8 mouse cellular contexts compared by ENCODE assay signal in the genomic region with DNA sequence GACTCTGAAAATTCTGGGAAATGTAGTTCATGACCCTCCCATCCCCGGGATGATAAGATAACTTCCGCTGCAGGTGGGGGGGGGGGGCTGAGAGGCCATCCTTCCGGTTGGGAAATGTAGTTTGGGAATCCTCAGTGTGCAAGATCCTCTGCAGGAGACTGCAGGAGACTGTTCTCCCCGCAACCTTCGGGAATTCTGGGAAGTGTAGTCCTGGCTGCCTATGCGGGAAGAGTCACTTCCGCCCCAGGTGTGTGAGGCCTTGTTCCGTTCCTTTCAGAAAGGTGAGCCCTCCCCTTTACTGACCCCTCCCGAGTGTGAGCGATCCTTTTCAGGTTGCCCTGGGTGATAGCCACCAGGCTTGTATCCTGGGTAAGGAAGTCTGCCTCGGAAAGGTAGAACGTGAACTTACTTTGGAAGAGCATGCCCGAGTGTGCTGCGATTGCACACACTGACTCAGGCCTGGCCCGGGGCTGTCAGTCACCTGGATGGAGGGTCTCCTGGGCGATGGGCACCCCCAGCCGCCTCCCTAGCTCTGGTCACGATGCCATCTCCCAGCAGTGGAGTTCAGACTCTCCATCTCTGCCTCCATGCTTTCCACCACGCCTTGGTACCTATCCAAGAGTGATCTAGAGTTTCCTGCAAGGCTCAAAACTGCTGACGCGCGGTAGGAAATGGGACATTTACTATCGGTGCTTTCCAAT. TPM values are rescaled to one million over a fixed set of nuclear protein-coding genes. Genes with fewer than 3 reads are reported as not detected.
A peak's percentile ranks its signal among the peaks of the same experiment; 100 is the strongest.
DNase-seq lines count a peak whose midpoint lies in the region; ATAC-seq lines count a peak whose summit lies in the region.

A gene (plus strand): TSS at position 159 of the 701 bp plus-strand sequence.

- no peaks in the 10 kb centered on the region for H3K4me1 ChIP-seq in embryonic facial prominence, embryonic 11.5 days (ENCODE audit: control insufficient read depth, insufficient read depth, low read length)

- peak; percentile 95 for ATAC-seq in embryonic facial prominence, embryonic 11.5 days (replicated peaks; ENCODE audit: insufficient number of reproducible peaks, low FRiP score, low TSS enrichment, low read depth)
- ATAC-seq in granulocyte monocyte progenitor cell, adult 5-6 weeks (replicated peaks; ENCODE audit: poor library complexity, severe bottlenecking), result peak; percentile 48
- no peak for ATAC-seq in activated CD4-positive, CD25-positive, alpha-beta regulatory T cell, adult 4 months

- intact Hi-C loops in left cerebral cortex, postnatal 25 days (cut with DNase I), result loop anchor here (1.0 kb wide), 3 partner anchors 22 to 204 kb away; a partner anchor contains a TSS

- WGBS in embryonic facial prominence, embryonic 11.5 days, result 1% methylated on average over 23 of the region's 23 CpGs

- H3K9me3 ChIP-seq in embryonic facial prominence, embryonic 11.5 days (replicated peaks; ENCODE audit: control insufficient read depth, low read length), result no peaks in the 10 kb centered on the region; the same call in 1 of the 2 replicates

- H3K9ac ChIP-seq in embryonic facial prominence, embryonic 11.5 days (replicated peaks; ENCODE audit: low read length), result peak within 1 kb of the TSS; percentile 75

- DNase-seq in adrenal gland, postnatal 36 days, result peak; percentile 85 to 86
- peak; percentile 94 for DNase-seq in embryonic facial prominence, embryonic 11.5 days (ENCODE audit: low spot score)
- DNase-seq in kidney, adult 11 months, result peak; percentile 90
- DNase-seq in left cerebral cortex, postnatal 25 days (ENCODE audit: low spot score in 2 of 2), result peak; percentile 84 to 94
- peak; percentile 90 for DNase-seq in mesoderm, embryonic 11.5 days (ENCODE audit: low read depth, low spot score)
- peak; percentile 89 for DNase-seq in skeletal muscle tissue, adult 2 months (ENCODE audit: low read depth, low spot score)

- peak within 1 kb of the TSS; percentile 75 for H3K4me2 ChIP-seq in embryonic facial prominence, embryonic 11.5 days (ENCODE audit: low read depth, low read length)

- H3K36me3 ChIP-seq in embryonic facial prominence, embryonic 11.5 days (replicated peaks; ENCODE audit: control insufficient read depth, insufficient read depth, low read depth, low read length), result peaks cover 4% of the 10 kb centered on the region

- H3K27me3 ChIP-seq in embryonic facial prominence, embryonic 11.5 days (ENCODE audit: control insufficient read depth, insufficient read depth, low read length), result no peaks in the 10 kb centered on the region

- peak within 1 kb of the TSS; percentile 63 for H3K4me3 ChIP-seq in embryonic facial prominence, embryonic 11.5 days (ENCODE audit: low read depth, low read length)

- H3K27ac ChIP-seq in embryonic facial prominence, embryonic 11.5 days (replicated peaks; ENCODE audit: low read depth, low read length), result peak within 1 kb of the TSS; percentile 32; the same call in 1 of the 2 replicates

RNA-seq across cellular contexts. Expression of the gene that starts here (rescaled TPM):
- total RNA-seq in adrenal gland, postnatal 36 days (2021), result 1 to 10 TPM; 2.8 to 3.4 TPM
- polyA plus RNA-seq in embryonic facial prominence, embryonic 11.5 days (2014; fragmentation: Nextera tagmentation; extraction: Ambion mirVana), result 4.3 and 4.4 TPM in 2 replicates
- 1.1 and 1.9 TPM in 2 replicates for total RNA-seq in granulocyte monocyte progenitor cell, adult 5-6 weeks (2014; fragmentation: Nextera tagmentation)
- total RNA-seq in granulocyte monocyte progenitor cell, adult 5-6 weeks (2017), result 0.22 and 0.57 TPM in 2 replicates
- total RNA-seq in left cerebral cortex, postnatal 25 days (2021), result 10 to 100 TPM in 1 of 2 experiments, 1 to 10 TPM in 1; 8.4 to 10.2 TPM
- 1 to 10 TPM in 1 of 2 experiments, under 1 TPM in 1; 0.96 to 1.2 TPM for polyA plus RNA-seq in activated CD4-positive, CD25-positive, alpha-beta regulatory T cell, adult 4 months (2017; shearing (Covaris generic))
